Comparison of ENCODE assay signal across 15 mouse cellular contexts in the genomic region with DNA sequence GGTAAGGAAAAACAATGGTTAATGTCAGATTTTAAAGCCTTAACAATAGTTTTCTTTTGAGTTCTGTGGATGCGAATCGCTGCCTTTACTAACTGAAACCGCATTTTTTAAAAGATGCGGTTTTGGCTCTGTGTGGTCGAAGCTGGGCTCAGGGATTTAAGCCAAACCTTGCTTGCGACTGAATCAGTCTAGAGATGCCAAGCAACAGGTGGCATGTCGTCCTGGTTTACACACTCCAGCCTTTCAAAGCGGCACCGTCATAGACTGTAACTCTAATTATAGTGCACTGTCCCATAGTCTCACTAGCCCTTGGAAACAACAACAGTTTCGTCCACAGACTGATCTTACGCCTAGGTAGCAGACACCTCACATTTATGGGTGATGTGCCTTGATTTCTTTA.
"Had no signal": no experiment of that assay in that cellular context is flagged by ENCODE, and none has a peak within 500 bp of the region (broad histone marks: within the 10 kb centered on the region; RNA-seq: fewer than 3 reads in every experiment).

No protein-coding gene starts in this region.

- H3K27ac ChIP-seq: midbrain, embryonic 10.5 days; midbrain, embryonic 12.5 days; neural tube, embryonic 12.5 days; stomach, embryonic 15.5 days; stomach, postnatal 0 days had no signal

- H3K4me1 ChIP-seq: midbrain, embryonic 10.5 days; midbrain, embryonic 12.5 days; neural tube, embryonic 12.5 days; stomach, embryonic 15.5 days had no signal

- DNase-seq: lung, adult 18-20 months; lung, embryonic 14.5 days; lung, postnatal 10 days; lung, postnatal 4 days; midbrain, embryonic 14.5 days; right cerebral cortex, postnatal 14 days; thymus, adult 2 months; thymus, postnatal 25 days; thymus, postnatal 4 days had no signal

- ATAC-seq: midbrain, embryonic 16.5 days had no signal

- H3K4me2 ChIP-seq: lung, embryonic 14.5 days; midbrain, embryonic 12.5 days; neural tube, embryonic 12.5 days; stomach, embryonic 15.5 days had no signal

- H3K9ac ChIP-seq: lung, embryonic 14.5 days; midbrain, embryonic 12.5 days; neural tube, embryonic 12.5 days; stomach, embryonic 15.5 days had no signal

- H3K4me3 ChIP-seq: midbrain, embryonic 10.5 days; midbrain, embryonic 12.5 days; neural tube, embryonic 12.5 days; stomach, embryonic 15.5 days had no signal

- H3K9me3 ChIP-seq: stomach, embryonic 15.5 days had no signal

- H3K36me3 ChIP-seq: midbrain, embryonic 10.5 days; midbrain, embryonic 12.5 days; neural tube, embryonic 12.5 days; stomach, embryonic 15.5 days had no signal

- H3K27me3 ChIP-seq: neural tube, embryonic 12.5 days; stomach, embryonic 15.5 days had no signal
